Mouse (Mus musculus) liver, embryonic 12.5 days (tissue): ENCODE measurements around the gene Acat3. TPM values are rescaled to one million over a fixed set of nuclear protein-coding genes. Genes with fewer than 3 reads are reported as not detected.
"Not testable (repeated sequence)": the region's sequence is repeated elsewhere in the genome, so short reads cannot be mapped to it uniquely, and the experiment has no call there.

Experiments used
- ATAC-seq: fragments of 200-750 bp; cut with Nextera tagmentation; 2 replicates; pipeline ENCODE4 v1.8.0; 2017; ENCODE audit warnings: moderate number of reproducible peaks, mild to moderate bottlenecking, moderate library complexity
- H3K27ac ChIP-seq: fragments of 300-500 bp; sonication (generic); 2 replicates; pipeline ENCODE4 v1.5.1; 2016; ENCODE audit warnings: mild to moderate bottlenecking
- H3K27me3 ChIP-seq: fragments of 300-500 bp; sonication (generic); replicated peaks from 2 replicates; pipeline ENCODE4 v1.6.1; 2016; ENCODE audit warnings: mild to moderate bottlenecking, moderate library complexity
- H3K36me3 ChIP-seq: fragments of 300-500 bp; sonication (generic); 2 replicates; pipeline ENCODE4 v1.6.1; 2016; ENCODE audit warnings: mild to moderate bottlenecking, moderate library complexity
- H3K4me1 ChIP-seq: fragments of 300-500 bp; sonication (generic); 2 replicates; pipeline ENCODE4 v1.6.1; 2016
- H3K4me2 ChIP-seq: fragments of 300-500 bp; sonication (generic); 2 replicates; pipeline ENCODE4 v1.6.1; 2016; ENCODE audit warnings: mild to moderate bottlenecking, moderate library complexity
- H3K4me3 ChIP-seq: fragments of 300-500 bp; sonication (generic); 2 replicates; pipeline ENCODE4 v1.5.1; 2016; ENCODE audit warnings: mild to moderate bottlenecking, moderate library complexity
- H3K9ac ChIP-seq: fragments of 300-500 bp; sonication (generic); 2 replicates; pipeline ENCODE4 v1.6.1; 2016; ENCODE audit warnings: mild to moderate bottlenecking, moderate library complexity
- H3K9me3 ChIP-seq: fragments of 300-500 bp; sonication (generic); replicated peaks from 2 replicates; pipeline ENCODE4 v1.6.1; 2016; ENCODE audit warnings: mild to moderate bottlenecking, moderate library complexity
- WGBS: fragments of 180-500 bp; shearing (Covaris S2); methylation state at CpG from one replicate; pipeline ENCODE4 v1.1.7; 2016; ENCODE audit not compliant: insufficient replicate concordance; 5-methylcytosine and 5-hydroxymethylcytosine counted together
- polyA plus RNA-seq: library from polyadenylated mRNA; unstranded; fragments of >200 nt; fragmentation: Nextera tagmentation; extraction: Ambion mirVana; gene quantifications from 2 replicates; pipeline ENCODE4 v1.2.1, GENCODE M21; 2016

Gene Acat3
- polyA plus RNA-seq, 1 experiment from 2014 or later = 1.4 TPM

GRCm38 (mm10) chr17:12915488-12915880, 24.9 kb downstream of the Acat3 start, which contains the start of gene Tcp1:
TSS of gene Tcp1 (plus strand) at chr17:12915701.
- H3K27ac ChIP-seq = peak within 1 kb of the TSS; percentile 96
- H3K4me1 ChIP-seq = peaks cover 21% of the 10 kb centered on the region
- peaks cover 72% of the 10 kb centered on the region for H3K36me3 ChIP-seq
- H3K27me3 ChIP-seq = no peaks in the 10 kb centered on the region
- under 1% methylated on average over 18 of the region's 18 CpGs for WGBS
- H3K4me3 ChIP-seq = peak within 1 kb of the TSS; percentile 96
- H3K9me3 ChIP-seq = no peaks in the 10 kb centered on the region
- no peak for ATAC-seq
- peak within 1 kb of the TSS; percentile 85 for H3K4me2 ChIP-seq
- peak within 1 kb of the TSS; percentile 98 for H3K9ac ChIP-seq

- H3K27me3 ChIP-seq = no peaks in the 10 kb centered on the region
- H3K4me2 ChIP-seq = no peak overlapping the region
- 81% methylated on average over 8 of the region's 8 CpGs for WGBS
- no peak overlapping the region for H3K4me3 ChIP-seq
- H3K4me1 ChIP-seq = peaks cover 12% of the 10 kb centered on the region
- ATAC-seq = no peak
- no peaks in the 10 kb centered on the region for H3K9me3 ChIP-seq
- H3K27ac ChIP-seq = no peak overlapping the region
- no peak overlapping the region for H3K9ac ChIP-seq
- peaks cover 68% of the 10 kb centered on the region for H3K36me3 ChIP-seq
Observed at GRCm38 (mm10) chr17:12910391-12910790, 30.0 kb downstream of the Acat3 start.

GRCm38 (mm10) chr17:12909361-12910280, 30.8 kb downstream of the Acat3 start, which contains the start of gene Pnldc1:
TSS of gene Pnldc1 (minus strand) at chr17:12910230.
- no peak within 1 kb of the TSS for H3K27ac ChIP-seq
- H3K4me1 ChIP-seq = peaks cover 5% of the 10 kb centered on the region
- 78% methylated on average over 35 of the region's 35 CpGs for WGBS
- no peaks in the 10 kb centered on the region for H3K27me3 ChIP-seq
- H3K9me3 ChIP-seq = no peaks in the 10 kb centered on the region
- peaks cover 73% of the 10 kb centered on the region for H3K36me3 ChIP-seq
- H3K4me2 ChIP-seq = no peak within 1 kb of the TSS
- H3K4me3 ChIP-seq = no peak within 1 kb of the TSS
- ATAC-seq = no peak
- no peak within 1 kb of the TSS for H3K9ac ChIP-seq

- H3K4me2 ChIP-seq = no peak overlapping the region
- WGBS = 82% methylated on average over 9 of the region's 9 CpGs
- H3K36me3 ChIP-seq = peaks cover 68% of the 10 kb centered on the region
- H3K9ac ChIP-seq = no peak overlapping the region
- no peak overlapping the region for H3K27ac ChIP-seq
- no peak for ATAC-seq
- no peaks in the 10 kb centered on the region for H3K4me1 ChIP-seq
- H3K9me3 ChIP-seq = no peaks in the 10 kb centered on the region
- no peaks in the 10 kb centered on the region for H3K27me3 ChIP-seq
- H3K4me3 ChIP-seq = no peak overlapping the region
Observed at GRCm38 (mm10) chr17:12906436-12906835, 34.0 kb downstream of the Acat3 start.

GRCm38 (mm10) chr17:12905810-12906209, 34.6 kb downstream of the Acat3 start:
- Histone ChIP-seq H3K4me3 (no peak overlapping the region), H3K27me3 (no peaks in the 10 kb centered on the region), H3K9ac (no peak overlapping the region), H3K4me2 (no peak overlapping the region), H3K27ac (no peak overlapping the region), H3K36me3 (peaks cover 68% of the 10 kb centered on the region), H3K4me1 (no peaks in the 10 kb centered on the region), H3K9me3 (no peaks in the 10 kb centered on the region)
- WGBS = 83% methylated on average over 4 of the region's 4 CpGs
- no peak for ATAC-seq

GRCm38 (mm10) chr17:12904349-12904748, 36.1 kb downstream of the Acat3 start:
- Histone ChIP-seq H3K9me3 (no peaks in the 10 kb centered on the region), H3K36me3 (peaks cover 71% of the 10 kb centered on the region), H3K27me3 (no peaks in the 10 kb centered on the region), H3K27ac (no peak overlapping the region), H3K9ac (no peak overlapping the region), H3K4me2 (no peak overlapping the region), H3K4me3 (no peak overlapping the region), H3K4me1 (no peaks in the 10 kb centered on the region)
- ATAC-seq = no peak
- 74% methylated on average over 1 of the region's 1 CpGs for WGBS

GRCm38 (mm10) chr17:12903372-12904333, 36.7 kb downstream of the Acat3 start:
- Histone ChIP-seq H3K9me3 (no peaks in the 10 kb centered on the region), H3K4me3 (no peak overlapping the region), H3K27ac (no peak overlapping the region), H3K4me2 (no peak overlapping the region), H3K27me3 (no peaks in the 10 kb centered on the region), H3K36me3 (peaks cover 75% of the 10 kb centered on the region), H3K4me1 (no peaks in the 10 kb centered on the region), H3K9ac (no peak overlapping the region)
- ATAC-seq = no peak
- 79% methylated on average over 11 of the region's 12 CpGs for WGBS

GRCm38 (mm10) chr17:12902291-12902690, 38.1 kb downstream of the Acat3 start:
- Histone ChIP-seq H3K36me3 (peaks cover 75% of the 10 kb centered on the region), H3K9ac (no peak overlapping the region), H3K4me1 (no peaks in the 10 kb centered on the region), H3K4me2 (no peak overlapping the region), H3K9me3 (no peaks in the 10 kb centered on the region), H3K27ac (no peak overlapping the region), H3K27me3 (no peaks in the 10 kb centered on the region), H3K4me3 (no peak overlapping the region)
- no peak for ATAC-seq
- WGBS = 85% methylated on average over 6 of the region's 6 CpGs

- 49% methylated on average over 2 of the region's 2 CpGs for WGBS
- peaks cover 69% of the 10 kb centered on the region for H3K36me3 ChIP-seq
- not testable (repeated sequence) for H3K27me3 ChIP-seq
Observed at GRCm38 (mm10) chr17:12898607-12899006, 41.8 kb downstream of the Acat3 start.

GRCm38 (mm10) chr17:12897674-12898073, 42.7 kb downstream of the Acat3 start:
- H3K4me2 ChIP-seq = no peak overlapping the region
- no peak overlapping the region for H3K4me3 ChIP-seq
- no peaks in the 10 kb centered on the region for H3K27me3 ChIP-seq
- 83% methylated on average over 5 of the region's 5 CpGs for WGBS
- H3K9me3 ChIP-seq = no peaks in the 10 kb centered on the region
- no peak overlapping the region for H3K9ac ChIP-seq
- no peak for ATAC-seq
- H3K36me3 ChIP-seq = peaks cover 60% of the 10 kb centered on the region
- H3K27ac ChIP-seq = no peak overlapping the region
- H3K4me1 ChIP-seq = no peaks in the 10 kb centered on the region

More at GRCm38 (mm10) chr17:12898607-12899006, 41.8 kb downstream of the Acat3 start:
- not testable (repeated sequence) for H3K27ac ChIP-seq, H3K9me3 ChIP-seq, H3K9ac ChIP-seq, H3K4me3 ChIP-seq, H3K4me1 ChIP-seq, H3K4me2 ChIP-seq, ATAC-seq

- WGBS = 84% methylated on average over 9 of the region's 9 CpGs
- ATAC-seq = no peak
Observed at GRCm38 (mm10) chr17:12892033-12892432, 48.4 kb downstream of the Acat3 start.

GRCm38 (mm10) chr17:12891054-12891453, 49.3 kb downstream of the Acat3 start:
- H3K27ac ChIP-seq = no peak overlapping the region
- no peaks in the 10 kb centered on the region for H3K9me3 ChIP-seq
- H3K4me2 ChIP-seq = no peak overlapping the region
- ATAC-seq = no peak
- no peak overlapping the region for H3K4me3 ChIP-seq
- H3K9ac ChIP-seq = no peak overlapping the region
- no peaks in the 10 kb centered on the region for H3K4me1 ChIP-seq
- 70% methylated on average over 4 of the region's 4 CpGs for WGBS
- H3K36me3 ChIP-seq = peaks cover 27% of the 10 kb centered on the region
- H3K27me3 ChIP-seq = no peaks in the 10 kb centered on the region

More at GRCm38 (mm10) chr17:12892033-12892432, 48.4 kb downstream of the Acat3 start:
- Histone ChIP-seq H3K9ac (no peak overlapping the region), H3K4me2 (no peak overlapping the region), H3K4me1 (no peaks in the 10 kb centered on the region), H3K27ac (no peak overlapping the region), H3K4me3 (no peak overlapping the region), H3K36me3 (peaks cover 36% of the 10 kb centered on the region), H3K27me3 (no peaks in the 10 kb centered on the region), H3K9me3 (no peaks in the 10 kb centered on the region)
